Mouse (Mus musculus): Measurements from ENCODE around the gene Dexi. TPM values are rescaled to one million over a fixed set of nuclear protein-coding genes. Genes with fewer than 3 reads are reported as not detected.

Gene Dexi
- polyA plus RNA-seq, 1 experiment = 40.0 TPM

- H3K36me3 ChIP-seq (ENCODE audit: control insufficient read depth, insufficient read depth, low read length) = no peaks in the 10 kb centered on the region
- no peak for DNase-seq
- no peak overlapping the region for H3K27ac ChIP-seq (ENCODE audit: insufficient read depth, low read depth, low read length)
- TF ChIP-seq CTCF (conservative IDR thresholded peaks at IDR 0.05; ENCODE audit: insufficient read depth, insufficient read length, low read depth, low read length) (no peak), POLR2A (IDR thresholded peaks at IDR 0.05; ENCODE audit: low read depth, low read length) (no peak)
- 64% methylated on average over 2 of the region's 2 CpGs for WGBS
- H3K27me3 ChIP-seq (replicated peaks; ENCODE audit: control insufficient read depth, insufficient read depth, low read length) = no peaks in the 10 kb centered on the region
- H3K4me3 ChIP-seq (ENCODE audit: insufficient read depth, low read depth, low read length) = no peak overlapping the region
- H3K4me1 ChIP-seq (ENCODE audit: control insufficient read depth, insufficient read depth, low read length) = no peaks in the 10 kb centered on the region
Measured at GRCm38 (mm10) chr16:10475919-10476318, 66.9 kb downstream of the Dexi start.

DNA sequence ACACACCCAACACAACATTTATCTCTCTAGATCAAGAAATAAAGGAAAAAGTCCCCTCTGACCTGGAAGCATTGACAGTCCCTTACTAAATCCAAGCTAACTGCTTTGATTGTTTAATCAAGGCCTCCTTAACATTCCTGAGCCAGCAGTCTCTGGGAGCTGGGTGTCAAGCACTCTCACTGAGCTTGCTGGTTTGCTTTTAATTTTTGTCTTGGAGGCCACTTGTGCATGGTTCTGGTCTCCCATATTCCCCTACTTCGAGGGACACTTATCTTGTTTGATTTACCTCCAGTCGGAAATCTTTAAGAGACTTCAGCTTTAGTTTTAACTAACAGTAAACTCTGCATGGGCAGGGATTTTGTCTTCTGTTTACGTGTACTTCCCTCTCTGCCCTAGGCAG, 67.9 kb downstream of the Dexi start:
- no peaks in the 10 kb centered on the region for H3K36me3 ChIP-seq (ENCODE audit: control insufficient read depth, insufficient read depth, low read length)
- TF ChIP-seq CTCF (conservative IDR thresholded peaks at IDR 0.05; ENCODE audit: insufficient read depth, insufficient read length, low read depth, low read length) (no peak), POLR2A (IDR thresholded peaks at IDR 0.05; ENCODE audit: low read depth, low read length) (no peak)
- no peaks in the 10 kb centered on the region for H3K4me1 ChIP-seq (ENCODE audit: control insufficient read depth, insufficient read depth, low read length)
- H3K27ac ChIP-seq (ENCODE audit: insufficient read depth, low read depth, low read length) = no peak overlapping the region
- no peaks in the 10 kb centered on the region for H3K27me3 ChIP-seq (replicated peaks; ENCODE audit: control insufficient read depth, insufficient read depth, low read length)
- 80% methylated on average over 3 of the region's 3 CpGs for WGBS
- no peak overlapping the region for H3K4me3 ChIP-seq (ENCODE audit: insufficient read depth, low read depth, low read length)
- no peak for DNase-seq

- Histone ChIP-seq H3K4me1 (ENCODE audit: control insufficient read depth, insufficient read depth, low read length) (no peaks in the 10 kb centered on the region), H3K27ac (ENCODE audit: insufficient read depth, low read depth, low read length) (no peak overlapping the region), H3K36me3 (ENCODE audit: control insufficient read depth, insufficient read depth, low read length) (no peaks in the 10 kb centered on the region), H3K4me3 (ENCODE audit: insufficient read depth, low read depth, low read length) (no peak overlapping the region), H3K27me3 (replicated peaks; ENCODE audit: control insufficient read depth, insufficient read depth, low read length) (no peaks in the 10 kb centered on the region)
- no peak for TF ChIP-seq POLR2A (IDR thresholded peaks at IDR 0.05; ENCODE audit: low read depth, low read length)
- no peak for TF ChIP-seq CTCF (conservative IDR thresholded peaks at IDR 0.05; ENCODE audit: insufficient read depth, insufficient read length, low read depth, low read length)
- DNase-seq = peak; percentile 71
- 79% methylated on average over 3 of the region's 3 CpGs for WGBS
Measured at GRCm38 (mm10) chr16:10471950-10472349, 70.9 kb downstream of the Dexi start.

DNA sequence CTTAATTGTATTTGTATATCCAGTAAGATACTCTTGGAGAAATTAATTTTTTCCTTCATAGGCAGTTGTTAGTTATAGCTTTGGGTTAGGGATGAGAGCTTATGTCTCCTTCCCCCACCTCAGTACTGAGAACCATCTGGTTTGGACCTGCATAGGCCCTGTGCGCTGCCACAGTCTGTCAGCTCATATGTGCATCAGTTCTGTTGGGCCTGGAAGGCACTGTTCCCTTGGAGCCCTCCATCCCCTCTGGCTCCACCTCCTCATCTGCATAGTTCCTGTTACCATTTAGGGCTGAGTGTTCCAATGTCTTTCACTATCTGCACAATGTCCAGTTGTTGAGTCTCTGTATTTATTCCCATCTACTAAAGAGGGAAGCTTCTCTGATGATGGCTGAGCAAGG, 74.7 kb downstream of the Dexi start:
- no peaks in the 10 kb centered on the region for H3K27me3 ChIP-seq (replicated peaks; ENCODE audit: control insufficient read depth, insufficient read depth, low read length)
- TF ChIP-seq POLR2A (IDR thresholded peaks at IDR 0.05; ENCODE audit: low read depth, low read length) (no peak), CTCF (conservative IDR thresholded peaks at IDR 0.05; ENCODE audit: insufficient read depth, insufficient read length, low read depth, low read length) (no peak)
- no peaks in the 10 kb centered on the region for H3K36me3 ChIP-seq (ENCODE audit: control insufficient read depth, insufficient read depth, low read length)
- WGBS = 90% methylated on average over 1 of the region's 1 CpGs
- H3K4me3 ChIP-seq (ENCODE audit: insufficient read depth, low read depth, low read length) = no peak overlapping the region
- DNase-seq = no peak
- peaks cover 4% of the 10 kb centered on the region; the same call in 1 of the 2 replicates for H3K4me1 ChIP-seq (ENCODE audit: control insufficient read depth, insufficient read depth, low read length)
- no peak overlapping the region for H3K27ac ChIP-seq (ENCODE audit: insufficient read depth, low read depth, low read length)

GRCm38 (mm10) chr16:10467391-10468107, 75.3 kb downstream of the Dexi start:
- 35% methylated on average over 11 of the region's 11 CpGs for WGBS
- Histone ChIP-seq H3K27ac (ENCODE audit: insufficient read depth, low read depth, low read length) (no peak overlapping the region), H3K27me3 (replicated peaks; ENCODE audit: control insufficient read depth, insufficient read depth, low read length) (no peaks in the 10 kb centered on the region), H3K36me3 (ENCODE audit: control insufficient read depth, insufficient read depth, low read length) (no peaks in the 10 kb centered on the region), H3K4me1 (ENCODE audit: control insufficient read depth, insufficient read depth, low read length) (peaks cover 4% of the 10 kb centered on the region; the same call in 1 of the 2 replicates), H3K4me3 (ENCODE audit: insufficient read depth, low read depth, low read length) (no peak overlapping the region)
- no peak for DNase-seq
- TF ChIP-seq CTCF (conservative IDR thresholded peaks at IDR 0.05; ENCODE audit: insufficient read depth, insufficient read length, low read depth, low read length) = no peak
- TF ChIP-seq POLR2A (IDR thresholded peaks at IDR 0.05; ENCODE audit: low read depth, low read length) = no peak

GRCm38 (mm10) chr16:10465011-10465681, 77.7 kb downstream of the Dexi start:
- Histone ChIP-seq H3K4me3 (ENCODE audit: insufficient read depth, low read depth, low read length) (no peak overlapping the region), H3K27me3 (replicated peaks; ENCODE audit: control insufficient read depth, insufficient read depth, low read length) (no peaks in the 10 kb centered on the region), H3K36me3 (ENCODE audit: control insufficient read depth, insufficient read depth, low read length) (no peaks in the 10 kb centered on the region), H3K27ac (ENCODE audit: insufficient read depth, low read depth, low read length) (no peak overlapping the region), H3K4me1 (ENCODE audit: control insufficient read depth, insufficient read depth, low read length) (peaks cover 4% of the 10 kb centered on the region; the same call in 1 of the 2 replicates)
- peak; percentile 79 for DNase-seq
- no peak for TF ChIP-seq CTCF (conservative IDR thresholded peaks at IDR 0.05; ENCODE audit: insufficient read depth, insufficient read length, low read depth, low read length)
- TF ChIP-seq POLR2A (IDR thresholded peaks at IDR 0.05; ENCODE audit: low read depth, low read length) = no peak
- WGBS = 16% methylated on average over 4 of the region's 4 CpGs

- Histone ChIP-seq H3K4me1 (ENCODE audit: control insufficient read depth, insufficient read depth, low read length) (peaks cover 4% of the 10 kb centered on the region; the same call in 1 of the 2 replicates), H3K27me3 (replicated peaks; ENCODE audit: control insufficient read depth, insufficient read depth, low read length) (no peaks in the 10 kb centered on the region), H3K27ac (ENCODE audit: insufficient read depth, low read depth, low read length) (no peak overlapping the region), H3K4me3 (ENCODE audit: insufficient read depth, low read depth, low read length) (no peak overlapping the region), H3K36me3 (ENCODE audit: control insufficient read depth, insufficient read depth, low read length) (no peaks in the 10 kb centered on the region)
- TF ChIP-seq CTCF (conservative IDR thresholded peaks at IDR 0.05; ENCODE audit: insufficient read depth, insufficient read length, low read depth, low read length) (no peak), POLR2A (IDR thresholded peaks at IDR 0.05; ENCODE audit: low read depth, low read length) (no peak)
- no peak for DNase-seq
- WGBS = 83% methylated on average over 2 of the region's 2 CpGs
Measured at GRCm38 (mm10) chr16:10461178-10461577, 81.7 kb downstream of the Dexi start.

All from kidney, adult 2 months (tissue).